Mouse (Mus musculus): ENCODE measurements around the gene Rasgrp4. TPM values are rescaled to one million over a fixed set of nuclear protein-coding genes. Genes with fewer than 3 reads are reported as not detected.
A peak's percentile ranks its signal among the peaks of the same experiment; 100 is the strongest.
"Not testable (repeated sequence)": the region's sequence is repeated elsewhere in the genome, so short reads cannot be mapped to it uniquely, and the experiment has no call there.

Rasgrp4 gene
- 1 to 10 TPM; 1.4 to 1.9 TPM for total RNA-seq (2021)
- long read RNA-seq, experiment 1, partial matches to known transcripts: 0 of 1 reads
- long read RNA-seq, experiment 1, other reads (novel, unspliced or antisense): 0 of 1 reads
- long read RNA-seq, experiment 2: 0 reads

GRCm38 (mm10) chr7:29134693-29135386, at the start of gene Rasgrp4:
Gene Rasgrp4, plus strand, starts transcription at chr7:29134851.
- no peak for DNase-seq (ENCODE audit: low spot score in 2 of 2)

GRCm38 (mm10) chr7:29085981-29086380, 48.7 kb upstream of the Rasgrp4 start:
- DNase-seq (ENCODE audit: low spot score in 2 of 2): no peak

- DNase-seq (ENCODE audit: low spot score in 2 of 2): no peak
Measured at GRCm38 (mm10) chr7:29086902-29087301, 47.7 kb upstream of the Rasgrp4 start.

- DNase-seq (ENCODE audit: low spot score in 2 of 2): no peak
Measured at GRCm38 (mm10) chr7:29088817-29089216, 45.8 kb upstream of the Rasgrp4 start.

GRCm38 (mm10) chr7:29097131-29097530, 37.5 kb upstream of the Rasgrp4 start:
- DNase-seq (ENCODE audit: low spot score in 2 of 2): no peak

- DNase-seq (ENCODE audit: low spot score in 2 of 2): no peak
Measured at GRCm38 (mm10) chr7:29101286-29102017, 33.2 kb upstream of the Rasgrp4 start.

- DNase-seq (ENCODE audit: low spot score in 2 of 2): peak; percentile 35 to 48
Measured at GRCm38 (mm10) chr7:29108992-29109955, 25.4 kb upstream of the Rasgrp4 start.

- DNase-seq (ENCODE audit: low spot score in 2 of 2): no peak
Measured at GRCm38 (mm10) chr7:29118142-29118851, 16.4 kb upstream of the Rasgrp4 start.

GRCm38 (mm10) chr7:29119526-29119925, 15.1 kb upstream of the Rasgrp4 start:
- no peak for DNase-seq (ENCODE audit: low spot score in 2 of 2)

- DNase-seq (ENCODE audit: low spot score in 2 of 2): no peak
Measured at GRCm38 (mm10) chr7:29122821-29123220, 11.8 kb upstream of the Rasgrp4 start.

- no peak for DNase-seq (ENCODE audit: low spot score in 2 of 2)
Measured at GRCm38 (mm10) chr7:29123531-29124358, 10.9 kb upstream of the Rasgrp4 start.

- peak in 1 of 2 experiments; percentile 25 for DNase-seq (ENCODE audit: low spot score in 2 of 2)
Measured at GRCm38 (mm10) chr7:29124970-29125369, 9.7 kb upstream of the Rasgrp4 start, which contains the start of gene Ryr1. Gene Ryr1, minus strand, starts transcription at chr7:29125179.

- DNase-seq (ENCODE audit: low spot score in 2 of 2): peak; percentile 57 to 64
Measured at GRCm38 (mm10) chr7:29126173-29126915, 8.3 kb upstream of the Rasgrp4 start.

- DNase-seq (ENCODE audit: low spot score in 2 of 2): no peak
Measured at GRCm38 (mm10) chr7:29128725-29129124, 5.9 kb upstream of the Rasgrp4 start.

GRCm38 (mm10) chr7:29134230-29134629, 421 bp upstream of the Rasgrp4 start:
- DNase-seq (ENCODE audit: low spot score in 2 of 2): no peak

GRCm38 (mm10) chr7:29137429-29137828, 2.8 kb downstream of the Rasgrp4 start:
- no peak for DNase-seq (ENCODE audit: low spot score in 2 of 2)

GRCm38 (mm10) chr7:29139237-29139636, 4.6 kb downstream of the Rasgrp4 start:
- DNase-seq (ENCODE audit: low spot score in 2 of 2): not testable (repeated sequence)

- no peak for DNase-seq (ENCODE audit: low spot score in 2 of 2)
Measured at GRCm38 (mm10) chr7:29141416-29141815, 6.8 kb downstream of the Rasgrp4 start.

- DNase-seq (ENCODE audit: low spot score in 2 of 2): no peak
Measured at GRCm38 (mm10) chr7:29144006-29144405, 9.4 kb downstream of the Rasgrp4 start.

Data from adrenal gland, adult 18-20 months (tissue).